Mouse (Mus musculus) neutrophil, adult 83 days (primary cell): ENCODE results near the gene Hist2h4. TPM values are rescaled to one million over a fixed set of nuclear protein-coding genes. Genes with fewer than 3 reads are reported as not detected.

Source experiments
- total RNA-seq, 2 experiments: library from RNA; stranded (reverse); gene quantifications; one replicate each; pipeline ENCODE4 v1.2.4; 2023

The Hist2h4 gene
- total RNA-seq: 100 to 1,000 TPM; 251 to 296 TPM

DNA sequence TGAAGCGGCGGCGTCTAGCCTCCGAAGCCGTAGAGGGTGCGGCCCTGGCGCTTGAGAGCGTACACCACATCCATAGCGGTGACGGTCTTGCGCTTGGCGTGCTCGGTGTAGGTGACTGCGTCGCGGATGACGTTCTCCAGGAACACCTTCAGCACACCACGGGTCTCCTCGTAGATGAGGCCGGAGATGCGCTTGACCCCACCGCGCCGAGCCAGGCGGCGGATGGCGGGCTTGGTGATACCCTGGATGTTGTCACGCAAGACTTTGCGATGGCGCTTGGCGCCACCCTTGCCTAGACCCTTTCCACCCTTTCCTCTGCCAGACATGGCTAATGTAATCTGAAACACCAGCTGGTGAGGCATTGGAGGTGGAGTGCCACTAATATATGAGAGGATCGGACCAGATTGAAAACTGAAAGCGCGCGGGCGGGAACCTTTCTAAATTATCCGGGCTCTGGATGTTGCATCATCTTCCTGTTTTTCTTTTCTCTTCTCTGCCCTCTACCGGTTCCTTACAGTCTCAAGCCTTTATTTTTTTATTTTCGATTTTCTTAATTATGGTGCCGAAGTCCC is at the start of gene Hist2h4:
Gene Hist2h4 (minus strand): TSS at position 333 of the 572 bp plus-strand sequence.

DNA sequence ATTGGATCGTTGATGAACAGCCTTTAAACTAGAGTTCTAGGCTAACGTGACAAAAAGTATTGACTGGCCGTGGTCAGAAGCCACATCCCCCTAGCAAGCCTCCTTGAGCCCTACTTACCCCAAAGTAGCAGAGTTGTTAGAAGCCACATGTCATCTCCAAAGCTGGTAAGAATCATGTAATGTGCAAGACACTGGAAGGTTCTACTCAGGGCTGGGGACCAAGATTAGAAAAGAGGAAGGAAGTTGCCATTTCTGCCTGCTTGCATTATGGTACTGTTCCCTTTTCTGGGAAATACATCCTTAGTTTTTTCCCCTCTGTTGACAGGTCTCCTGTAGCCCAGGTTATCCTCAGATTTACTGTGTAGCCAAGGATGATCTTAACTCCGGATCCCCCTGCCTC is 30.7 kb upstream of the Hist2h4 start, which contains the start of gene Fcgr1:
Gene Fcgr1 (minus strand): TSS at position 183 of the 400 bp plus-strand sequence.

DNA sequence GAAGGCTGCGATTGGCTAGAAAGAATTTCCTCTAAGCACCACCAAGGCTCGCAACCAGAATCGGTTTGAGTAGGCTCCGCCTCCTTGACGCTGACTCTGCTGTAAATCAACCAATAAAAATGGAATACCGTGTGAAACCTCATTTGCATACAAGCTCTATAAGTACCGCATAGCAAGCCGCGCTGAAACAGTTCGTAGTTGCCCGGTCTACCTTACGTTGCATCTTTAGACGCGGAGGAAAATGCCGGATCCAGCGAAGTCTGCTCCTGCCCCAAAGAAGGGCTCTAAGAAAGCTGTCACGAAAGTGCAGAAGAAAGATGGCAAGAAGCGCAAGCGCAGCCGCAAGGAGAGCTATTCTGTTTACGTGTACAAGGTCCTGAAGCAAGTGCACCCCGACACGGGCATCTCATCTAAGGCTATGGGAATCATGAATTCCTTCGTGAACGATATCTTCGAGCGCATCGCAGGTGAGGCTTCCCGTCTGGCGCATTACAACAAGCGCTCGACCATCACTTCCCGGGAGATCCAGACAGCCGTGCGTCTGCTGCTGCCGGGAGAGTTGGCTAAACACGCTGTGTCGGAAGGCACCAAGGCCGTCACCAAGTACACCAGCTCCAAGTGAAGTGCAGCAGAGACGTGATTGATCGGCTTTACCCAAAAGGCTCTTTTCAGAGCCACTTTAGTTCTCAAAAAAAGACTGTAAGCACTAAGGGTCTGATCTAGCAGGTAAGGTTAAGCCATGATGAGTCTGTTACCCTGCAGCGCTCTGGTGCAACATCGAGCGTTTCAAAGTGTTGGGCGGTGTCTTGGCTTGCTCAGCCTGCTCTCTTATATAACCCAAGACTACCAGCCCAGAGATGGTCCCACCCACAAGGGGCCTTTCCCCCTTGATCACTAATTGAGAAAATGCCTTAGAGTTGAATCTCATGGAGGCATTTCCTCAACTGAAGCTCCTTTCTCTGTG is 6.7 kb upstream of the Hist2h4 start, which contains the start of gene Hist2h2bb:
Gene Hist2h2bb (plus strand): TSS at position 242 of the 964 bp plus-strand sequence.

DNA sequence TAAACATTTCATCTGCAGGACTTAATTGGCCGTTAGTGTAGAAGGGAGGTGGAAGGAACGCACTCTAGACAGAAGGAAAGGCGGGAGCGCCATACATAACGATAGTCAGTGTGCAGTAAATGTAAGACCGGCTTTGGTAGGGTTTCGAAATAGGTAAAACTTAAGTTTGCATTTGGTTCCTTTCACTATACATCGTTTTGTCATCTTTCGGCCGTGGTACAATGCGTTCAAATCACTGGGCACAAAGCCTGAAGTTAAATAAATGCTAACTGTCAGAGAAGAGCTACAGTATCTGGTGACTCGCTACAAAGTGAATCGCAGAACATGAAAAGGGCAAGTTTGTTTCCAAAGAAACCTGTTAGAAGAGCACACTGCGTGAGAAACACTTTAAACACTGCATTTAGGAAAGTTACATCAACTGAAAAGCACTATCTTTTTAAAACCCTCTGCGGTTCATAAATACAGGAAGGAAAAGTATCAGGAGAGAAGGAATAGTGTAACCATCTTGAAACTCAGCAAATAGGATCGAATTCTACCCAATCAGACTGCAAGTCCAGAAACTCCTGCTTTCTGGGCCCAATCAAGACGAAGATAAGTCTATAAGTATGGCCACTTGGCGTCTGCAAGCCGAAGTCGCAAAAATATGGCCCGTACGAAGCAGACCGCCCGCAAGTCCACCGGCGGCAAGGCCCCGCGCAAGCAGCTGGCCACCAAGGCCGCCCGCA is 5.1 kb upstream of the Hist2h4 start, which contains the start of gene Hist2h3b:
Gene Hist2h3b (plus strand): TSS at position 604 of the 725 bp plus-strand sequence.

DNA sequence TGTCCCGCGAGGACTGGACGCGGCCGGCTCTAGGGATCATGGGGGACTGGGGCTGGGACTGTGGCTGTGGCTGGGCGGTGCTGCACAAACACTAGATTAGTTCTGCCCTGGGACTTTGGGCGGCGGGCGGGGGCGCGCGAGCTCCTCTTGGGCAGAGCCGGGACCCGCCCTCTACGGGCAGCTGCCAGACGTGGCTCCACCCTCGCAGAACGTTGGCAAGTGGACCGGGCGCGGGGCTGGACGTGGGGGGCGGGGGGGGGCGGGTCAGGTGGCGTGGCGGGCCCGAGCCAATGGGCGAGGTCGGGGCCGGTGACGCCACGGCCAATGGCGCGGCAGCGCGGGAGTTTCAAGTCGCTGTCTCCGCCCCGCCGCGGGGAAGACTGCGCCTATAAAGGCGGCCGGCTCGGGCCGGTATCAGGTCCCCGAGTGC is 16.7 kb downstream of the Hist2h4 start, which contains the start of gene Hist2h3c1:
Gene Hist2h3c1 (plus strand): TSS at position 259 of the 430 bp plus-strand sequence.

DNA sequence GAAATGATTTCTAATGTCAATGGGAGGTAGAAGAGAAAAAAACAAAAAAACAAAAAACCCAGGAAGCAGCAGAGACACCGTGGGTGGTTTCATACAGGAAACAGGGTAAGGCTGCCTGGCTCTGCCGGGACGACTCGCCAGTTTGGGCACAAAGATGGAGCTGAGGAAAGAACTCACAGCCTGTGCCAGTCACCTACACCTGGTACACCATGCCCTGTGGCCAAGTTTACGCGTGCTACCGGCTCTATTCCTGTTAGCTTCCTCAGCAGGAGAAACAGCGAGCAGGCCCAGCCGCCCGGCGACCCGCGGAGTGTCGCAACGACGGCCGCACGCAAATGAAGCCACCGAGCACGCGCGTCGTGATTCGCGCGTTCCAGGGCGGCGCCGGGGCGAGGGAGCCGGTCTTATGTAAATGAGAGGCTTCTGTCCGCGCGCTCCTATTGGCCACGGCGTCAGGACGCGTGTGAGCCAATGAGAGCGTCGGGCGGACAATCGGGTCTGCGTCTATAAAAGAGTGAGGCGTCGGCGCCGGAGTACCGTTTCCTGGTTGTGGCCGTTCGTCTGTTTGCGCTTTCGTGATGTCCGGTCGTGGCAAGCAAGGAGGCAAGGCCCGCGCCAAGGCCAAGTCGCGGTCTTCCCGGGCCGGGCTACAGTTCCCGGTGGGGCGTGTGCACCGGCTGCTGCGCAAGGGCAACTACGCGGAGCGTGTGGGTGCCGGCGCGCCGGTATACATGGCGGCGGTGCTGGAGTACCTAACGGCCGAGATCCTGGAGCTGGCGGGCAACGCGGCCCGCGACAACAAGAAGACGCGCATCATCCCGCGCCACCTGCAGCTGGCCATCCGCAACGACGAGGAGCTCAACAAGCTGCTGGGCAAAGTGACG is 17.9 kb downstream of the Hist2h4 start, which contains the start of gene Hist2h2aa1:
Gene Hist2h2aa1 (plus strand): TSS at position 495 of the 884 bp plus-strand sequence.

DNA sequence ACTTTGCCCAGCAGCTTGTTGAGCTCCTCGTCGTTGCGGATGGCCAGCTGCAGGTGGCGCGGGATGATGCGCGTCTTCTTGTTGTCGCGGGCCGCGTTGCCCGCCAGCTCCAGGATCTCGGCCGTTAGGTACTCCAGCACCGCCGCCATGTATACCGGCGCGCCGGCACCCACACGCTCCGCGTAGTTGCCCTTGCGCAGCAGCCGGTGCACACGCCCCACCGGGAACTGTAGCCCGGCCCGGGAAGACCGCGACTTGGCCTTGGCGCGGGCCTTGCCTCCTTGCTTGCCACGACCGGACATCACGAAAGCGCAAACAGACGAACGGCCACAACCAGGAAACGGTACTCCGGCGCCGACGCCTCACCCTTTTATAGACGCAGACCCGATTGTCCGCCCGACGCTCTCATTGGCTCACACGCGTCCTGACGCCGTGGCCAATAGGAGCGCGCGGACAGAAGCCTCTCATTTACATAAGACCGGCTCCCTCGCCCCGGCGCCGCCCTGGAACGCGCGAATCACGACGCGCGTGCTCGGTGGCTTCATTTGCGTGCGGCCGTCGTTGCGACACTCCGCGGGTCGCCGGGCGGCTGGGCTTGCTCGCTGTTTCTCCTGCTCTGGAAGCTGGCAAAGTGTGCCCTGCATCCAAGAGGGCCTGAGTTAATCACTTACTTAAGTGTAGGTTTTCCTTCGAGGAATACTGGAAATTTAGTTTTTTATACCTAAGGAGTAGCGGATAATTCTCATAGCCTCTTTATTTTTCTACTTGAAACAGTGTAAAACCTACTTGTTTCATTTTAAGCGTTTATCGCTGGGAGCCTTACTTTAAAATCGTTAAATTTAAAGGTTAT is 22.9 kb downstream of the Hist2h4 start, which contains the start of gene Hist2h2aa2:
Gene Hist2h2aa2 (minus strand): TSS at position 328 of the 850 bp plus-strand sequence.

DNA sequence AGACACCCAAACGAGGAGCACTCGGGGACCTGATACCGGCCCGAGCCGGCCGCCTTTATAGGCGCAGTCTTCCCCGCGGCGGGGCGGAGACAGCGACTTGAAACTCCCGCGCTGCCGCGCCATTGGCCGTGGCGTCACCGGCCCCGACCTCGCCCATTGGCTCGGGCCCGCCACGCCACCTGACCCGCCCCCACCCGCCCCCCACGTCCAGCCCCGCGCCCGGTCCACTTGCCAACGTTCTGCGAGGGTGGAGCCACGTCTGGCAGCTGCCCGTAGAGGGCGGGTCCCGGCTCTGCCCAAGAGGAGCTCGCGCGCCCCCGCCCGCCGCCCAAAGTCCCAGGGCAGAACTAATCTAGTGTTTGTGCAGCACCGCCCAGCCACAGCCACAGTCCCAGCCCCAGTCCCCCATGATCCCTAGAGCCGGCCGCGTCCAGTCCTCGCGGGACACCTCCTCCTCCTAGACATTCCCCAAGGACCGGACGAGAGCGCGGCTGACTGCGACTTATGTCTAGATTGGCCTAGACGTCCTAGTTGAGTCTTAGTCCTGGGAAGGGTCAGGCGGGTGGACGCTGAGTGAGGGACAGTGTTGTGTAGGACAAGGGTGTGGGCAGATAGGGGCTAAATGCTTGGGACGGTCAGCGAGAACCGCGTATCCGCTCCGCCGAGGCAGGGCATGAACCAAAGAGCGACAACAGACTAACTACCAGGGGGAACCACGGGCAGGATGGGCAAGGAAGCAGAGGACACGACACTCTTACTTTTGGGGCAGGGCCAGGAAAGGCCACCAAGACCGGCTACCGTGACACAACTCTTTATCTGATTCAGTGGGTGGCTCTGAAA is 23.9 kb downstream of the Hist2h4 start, which contains the start of gene Hist2h3c2:
Gene Hist2h3c2 (minus strand): TSS at position 174 of the 840 bp plus-strand sequence.

DNA sequence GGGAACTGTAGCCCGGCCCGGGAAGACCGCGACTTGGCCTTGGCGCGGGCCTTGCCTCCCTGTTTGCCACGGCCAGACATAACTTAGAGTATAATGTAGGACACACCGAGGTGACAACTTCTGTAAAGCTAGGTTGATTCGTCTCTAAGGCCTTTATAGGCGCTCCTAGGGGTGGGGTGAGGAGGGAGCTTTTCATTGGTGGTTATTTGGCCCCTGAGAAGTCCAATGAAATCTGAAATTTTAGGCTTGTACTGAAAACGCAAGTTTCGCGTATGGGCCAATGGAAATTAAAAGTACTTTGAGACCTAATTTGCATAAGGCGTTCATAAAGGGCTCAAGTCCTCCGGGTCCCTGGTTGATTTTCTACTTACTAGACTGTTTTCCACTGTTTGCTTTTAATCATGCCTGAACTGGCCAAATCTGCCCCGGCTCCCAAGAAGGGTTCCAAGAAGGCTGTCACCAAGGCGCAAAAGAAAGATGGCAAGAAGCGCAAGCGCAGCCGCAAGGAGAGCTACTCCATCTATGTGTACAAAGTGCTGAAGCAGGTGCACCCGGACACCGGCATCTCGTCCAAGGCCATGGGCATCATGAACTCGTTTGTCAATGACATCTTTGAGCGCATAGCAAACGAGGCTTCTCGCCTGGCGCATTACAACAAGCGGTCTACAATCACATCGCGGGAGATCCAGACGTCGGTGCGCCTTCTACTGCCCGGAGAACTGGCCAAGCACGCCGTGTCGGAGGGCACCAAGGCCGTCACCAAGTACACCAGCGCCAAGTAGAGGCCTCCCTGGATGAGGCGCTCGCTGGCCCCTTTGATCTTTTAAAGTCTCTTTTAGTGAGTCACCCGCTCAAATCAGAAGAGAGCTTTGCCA is 42.1 kb downstream of the Hist2h4 start, which contains the start of the genes Hist2h2ac and Hist2h2be:
Gene Hist2h2ac (minus strand): TSS at position 116 of the 875 bp plus-strand sequence.
Gene Hist2h2be (plus strand): TSS at position 355 of the 875 bp plus-strand sequence.

DNA sequence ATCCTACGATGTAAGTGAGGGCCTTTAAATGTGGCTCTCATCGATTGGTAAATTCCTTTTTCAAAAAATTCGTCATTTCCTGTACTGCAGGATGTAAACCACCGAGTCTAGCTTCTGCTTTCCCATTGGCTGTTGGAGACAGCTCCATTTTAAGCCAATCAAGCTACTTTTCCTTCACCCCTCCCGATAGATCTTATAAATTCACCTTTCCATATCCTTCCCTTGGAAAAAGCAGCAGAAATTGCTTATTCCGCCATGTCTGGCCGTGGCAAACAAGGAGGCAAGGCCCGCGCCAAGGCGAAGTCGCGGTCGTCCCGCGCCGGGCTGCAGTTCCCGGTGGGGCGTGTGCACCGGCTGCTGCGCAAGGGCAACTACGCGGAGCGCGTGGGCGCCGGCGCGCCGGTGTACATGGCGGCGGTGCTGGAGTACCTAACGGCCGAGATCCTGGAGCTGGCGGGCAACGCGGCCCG is 43.4 kb downstream of the Hist2h4 start, which contains the start of the genes Bola1 and Hist2h2ab:
Gene Bola1 (minus strand): TSS at position 49 of the 470 bp plus-strand sequence.
Gene Hist2h2ab (plus strand): TSS at position 205 of the 470 bp plus-strand sequence.

Other genes with a start within 250 kb of the Hist2h4 start
- 10 to 100 TPM; 13.5 to 17.9 TPM for gene Vps45, start 204.8 kb downstream of the Hist2h4 start, total RNA-seq
- gene Otud7b, start 158.8 kb downstream of the Hist2h4 start, total RNA-seq: 10 to 100 TPM; 15.9 to 17.8 TPM
- gene Mtmr11, start 101.3 kb downstream of the Hist2h4 start, total RNA-seq: not detected
- 10 to 100 TPM; 39.0 to 40.5 TPM for gene Sf3b4, start 91.0 kb downstream of the Hist2h4 start, total RNA-seq
- gene Sv2a, start 82.2 kb downstream of the Hist2h4 start, total RNA-seq: under 1 TPM; 0.42 to 0.75 TPM
- gene Bola1, start 43.6 kb downstream of the Hist2h4 start, total RNA-seq: 10 to 100 TPM in 1 of 2 experiments, 1 to 10 TPM in 1; 5.7 to 11.1 TPM
- 10 to 100 TPM; 20.9 to 23.1 TPM for gene Hist2h2ab, start 43.4 kb downstream of the Hist2h4 start, total RNA-seq
- gene Hist2h2ac, start 42.4 kb downstream of the Hist2h4 start, total RNA-seq: 100 to 1,000 TPM; 424 to 490 TPM
- gene Hist2h2be, start 42.2 kb downstream of the Hist2h4 start, total RNA-seq: 1 to 10 TPM; 3.7 to 6.5 TPM
- gene Hist2h3c2, start 24.2 kb downstream of the Hist2h4 start, total RNA-seq: 100 to 1,000 TPM; 496 to 503 TPM
- gene Hist2h2aa2, start 23.0 kb downstream of the Hist2h4 start, total RNA-seq: 1,000 to 10,000 TPM; 3,196 to 3,522 TPM
- 10 to 100 TPM in 1 of 2 experiments, 1 to 10 TPM in 1; 6.3 to 13.0 TPM for gene Hist2h2aa1, start 17.8 kb downstream of the Hist2h4 start, total RNA-seq
- not detected for gene Hist2h3c1, start 16.6 kb downstream of the Hist2h4 start, total RNA-seq
- gene Hist2h3b, start 5.3 kb upstream of the Hist2h4 start, total RNA-seq: 1,000 to 10,000 TPM; 2,401 to 2,465 TPM
- gene Hist2h2bb, start 6.4 kb upstream of the Hist2h4 start, total RNA-seq: 1,000 to 10,000 TPM; 1,933 to 2,040 TPM
- 1 to 10 TPM; 3.4 to 4.2 TPM for gene Fcgr1, start 30.7 kb upstream of the Hist2h4 start, total RNA-seq
- not detected for gene BC107364, start 189.0 kb upstream of the Hist2h4 start, total RNA-seq